Mouse (Mus musculus) embryonic facial prominence, embryonic 14.5 days (tissue): ENCODE data around the gene Skap1. TPM values are rescaled to one million over a fixed set of nuclear protein-coding genes. Genes with fewer than 3 reads are reported as not detected.

Experiments
- ATAC-seq: fragments of 200-750 bp; cut with Nextera tagmentation; 2 replicates; pipeline ENCODE4 v1.8.0; 2017; ENCODE audit warnings: low read depth, moderate number of reproducible peaks, moderate TSS enrichment
- DNase-seq: peaks from one replicate; pipeline ENCODE4 v3.0.0-alpha.2; 2015; ENCODE audit warnings: low spot score
- H3K27ac ChIP-seq: fragments of 300-500 bp; sonication (generic); replicated peaks from 2 replicates; pipeline ENCODE4 v1.5.1; 2014; ENCODE audit warnings: low read depth, mild to moderate bottlenecking, low read length, moderate library complexity
- H3K27me3 ChIP-seq: fragments of 300-500 bp; sonication (generic); replicated peaks from 2 replicates; pipeline ENCODE4 v1.6.1; 2014; ENCODE audit warnings: low read length; ENCODE audit not compliant: control insufficient read depth, insufficient read depth
- H3K36me3 ChIP-seq: fragments of 300-500 bp; sonication (generic); 2 replicates; pipeline ENCODE4 v1.6.1; 2014; ENCODE audit warnings: low read length, mixed read lengths; ENCODE audit not compliant: control insufficient read depth, insufficient read depth
- H3K4me1 ChIP-seq: fragments of 300-500 bp; sonication (generic); 2 replicates; pipeline ENCODE4 v1.6.1; 2014; ENCODE audit warnings: antibody characterized with exemption, low read length; ENCODE audit not compliant: control insufficient read depth, insufficient read depth
- H3K4me2 ChIP-seq: fragments of 300-500 bp; sonication (generic); 2 replicates; pipeline ENCODE4 v1.6.1; 2014; ENCODE audit warnings: low read depth, mild to moderate bottlenecking, low read length, moderate library complexity, mixed read lengths
- H3K4me3 ChIP-seq: fragments of 300-500 bp; sonication (generic); 2 replicates; pipeline ENCODE4 v1.5.1; 2014; ENCODE audit warnings: low read depth, mild to moderate bottlenecking, low read length
- H3K9ac ChIP-seq: fragments of 300-500 bp; sonication (generic); 2 replicates; pipeline ENCODE4 v1.6.1; 2014; ENCODE audit warnings: low read depth, mild to moderate bottlenecking, low read length, moderate library complexity, mixed read lengths
- H3K9me3 ChIP-seq: fragments of 300-500 bp; sonication (generic); 2 replicates; pipeline ENCODE4 v1.6.1; 2016; ENCODE audit warnings: low read length; ENCODE audit not compliant: control insufficient read depth
- WGBS: fragments of 180-500 bp; shearing (Covaris S2); extraction: QIAGEN DNeasy Blood & Tissue Kit; methylation state at CpG from one replicate; pipeline ENCODE4 v1.1.7; 2014; 5-methylcytosine and 5-hydroxymethylcytosine counted together
- polyA plus RNA-seq: library from polyadenylated mRNA; unstranded; fragments of >200 nt; fragmentation: Nextera tagmentation; extraction: Ambion mirVana; gene quantifications from 2 replicates; pipeline ENCODE4 v1.2.1, GENCODE M21; 2014

Gene Skap1
- polyA plus RNA-seq, 1 experiment from 2014 or later = 1.5 TPM

- Histone ChIP-seq H3K27me3 (peaks cover 4% of the 10 kb centered on the region; the same call in 1 of the 2 replicates), H3K9me3 (no peaks in the 10 kb centered on the region), H3K4me2 (no peak overlapping the region), H3K4me1 (no peaks in the 10 kb centered on the region), H3K9ac (no peak overlapping the region), H3K36me3 (no peaks in the 10 kb centered on the region), H3K4me3 (no peak overlapping the region), H3K27ac (no peak overlapping the region)
- no peak for ATAC-seq
- no peak for DNase-seq
- 91% methylated on average over 9 of the region's 9 CpGs for WGBS
Measured at GRCm38 (mm10) chr11:96651848-96652247, 187.5 kb downstream of the Skap1 start.

GRCm38 (mm10) chr11:96653867-96654266 is 189.5 kb downstream of the Skap1 start:
- no peak overlapping the region for H3K4me3 ChIP-seq
- no peak overlapping the region for H3K4me2 ChIP-seq
- no peaks in the 10 kb centered on the region for H3K36me3 ChIP-seq
- no peak overlapping the region for H3K27ac ChIP-seq
- H3K9ac ChIP-seq = no peak overlapping the region
- H3K9me3 ChIP-seq = no peaks in the 10 kb centered on the region
- 59% methylated on average over 8 of the region's 8 CpGs for WGBS
- no peaks in the 10 kb centered on the region for H3K4me1 ChIP-seq
- DNase-seq = peak; percentile 4
- ATAC-seq = no peak
- H3K27me3 ChIP-seq = peaks cover 4% of the 10 kb centered on the region; the same call in 1 of the 2 replicates

- no peak overlapping the region for H3K4me3 ChIP-seq
- 73% methylated on average over 1 of the region's 1 CpGs for WGBS
- DNase-seq (no peak), ATAC-seq (no peak)
- no peaks in the 10 kb centered on the region for H3K4me1 ChIP-seq
- H3K9ac ChIP-seq = no peak overlapping the region
- H3K27me3 ChIP-seq = peaks cover 4% of the 10 kb centered on the region; the same call in 1 of the 2 replicates
- no peak overlapping the region for H3K4me2 ChIP-seq
- H3K9me3 ChIP-seq = no peaks in the 10 kb centered on the region
- no peak overlapping the region for H3K27ac ChIP-seq
- H3K36me3 ChIP-seq = no peaks in the 10 kb centered on the region
Measured at GRCm38 (mm10) chr11:96658420-96658819, 194.0 kb downstream of the Skap1 start.

DNA sequence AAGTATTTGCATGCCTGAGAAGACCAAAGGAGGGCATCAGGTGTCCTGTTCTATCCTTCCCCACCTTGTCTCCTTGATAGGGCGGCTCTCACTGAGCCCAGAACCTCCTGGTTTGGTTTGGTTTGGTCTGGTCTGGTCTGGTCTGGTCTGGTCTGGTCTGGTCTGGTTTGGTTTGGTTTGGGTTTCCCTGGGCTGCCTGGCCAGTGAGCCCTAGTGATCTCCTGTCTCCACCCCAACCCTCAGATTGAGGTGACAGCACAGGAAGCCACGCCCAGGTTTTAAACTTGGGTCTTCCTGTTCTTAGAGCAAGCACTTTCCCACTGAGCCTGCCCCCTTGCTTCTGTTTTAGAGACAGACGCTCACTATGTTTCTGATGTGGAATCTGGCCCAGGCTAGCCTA is 202.5 kb downstream of the Skap1 start:
- DNase-seq = no peak
- Histone ChIP-seq H3K4me1 (no peaks in the 10 kb centered on the region), H3K27ac (no peak overlapping the region), H3K9me3 (no peaks in the 10 kb centered on the region), H3K27me3 (0 out of 2 replicates have a peak, but pooled peaks cover 2% of the 10 kb centered on the region), H3K4me2 (no peak overlapping the region), H3K9ac (no peak overlapping the region), H3K36me3 (no peaks in the 10 kb centered on the region), H3K4me3 (no peak overlapping the region)
- 55% methylated on average over 3 of the region's 3 CpGs for WGBS
- no peak for ATAC-seq

- ATAC-seq (no peak), DNase-seq (no peak)
- Histone ChIP-seq H3K4me1 (no peaks in the 10 kb centered on the region), H3K27ac (no peak overlapping the region), H3K36me3 (no peaks in the 10 kb centered on the region), H3K4me2 (no peak overlapping the region), H3K9me3 (no peaks in the 10 kb centered on the region), H3K27me3 (0 out of 2 replicates have a peak, but pooled peaks cover 2% of the 10 kb centered on the region), H3K4me3 (no peak overlapping the region), H3K9ac (no peak overlapping the region)
- WGBS = 74% methylated on average over 7 of the region's 7 CpGs
Measured at GRCm38 (mm10) chr11:96668367-96668766, 204.0 kb downstream of the Skap1 start.

- Histone ChIP-seq H3K27ac (no peak overlapping the region), H3K4me3 (no peak overlapping the region), H3K9me3 (no peaks in the 10 kb centered on the region), H3K9ac (no peak overlapping the region), H3K4me2 (peak overlapping the region; percentile 38), H3K4me1 (no peaks in the 10 kb centered on the region), H3K36me3 (no peaks in the 10 kb centered on the region), H3K27me3 (peaks cover 8% of the 10 kb centered on the region; the same call in 1 of the 2 replicates)
- ATAC-seq (peak; percentile 74), DNase-seq (peak; percentile 64)
- WGBS = 4% methylated on average over 6 of the region's 6 CpGs
Measured at GRCm38 (mm10) chr11:96673792-96674191, 209.4 kb downstream of the Skap1 start.

DNA sequence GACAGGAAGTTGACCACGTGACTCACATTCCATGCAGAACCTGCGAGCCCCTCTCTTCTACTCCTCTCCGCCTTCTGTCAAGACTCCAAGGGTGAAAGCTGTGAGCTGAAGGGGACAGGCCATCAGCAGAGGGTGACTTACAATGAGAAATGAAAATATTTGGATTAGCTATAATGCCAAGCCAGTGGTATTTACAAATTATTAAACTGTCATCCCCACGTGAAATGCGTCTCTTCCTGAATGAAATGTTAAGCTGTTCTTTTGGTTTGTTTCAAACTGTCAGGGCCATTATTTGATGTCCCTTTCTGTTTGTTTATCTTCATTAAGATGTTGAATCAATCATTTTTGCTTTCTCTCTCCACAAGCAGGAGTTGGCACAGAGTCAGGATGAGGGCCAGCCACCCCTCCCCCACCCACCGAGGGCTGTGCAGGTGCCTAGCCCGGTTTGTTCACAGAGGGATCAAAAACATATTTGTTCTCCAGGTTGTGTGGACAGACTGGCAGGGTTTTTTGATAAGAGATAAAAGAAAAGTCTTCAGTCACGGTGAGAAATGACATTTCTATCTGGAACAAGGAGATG is 210.5 kb downstream of the Skap1 start:
- ATAC-seq (no peak), DNase-seq (peak; percentile 4)
- no peak overlapping the region for H3K27ac ChIP-seq
- no peak overlapping the region for H3K9ac ChIP-seq
- H3K27me3 ChIP-seq = peaks cover 8% of the 10 kb centered on the region; the same call in 1 of the 2 replicates
- H3K36me3 ChIP-seq = no peaks in the 10 kb centered on the region
- WGBS = 27% methylated on average over 8 of the region's 8 CpGs
- H3K4me3 ChIP-seq = no peak overlapping the region
- H3K4me1 ChIP-seq = no peaks in the 10 kb centered on the region
- H3K9me3 ChIP-seq = no peaks in the 10 kb centered on the region
- no peak overlapping the region for H3K4me2 ChIP-seq

GRCm38 (mm10) chr11:96678026-96678425 is 213.6 kb downstream of the Skap1 start:
- H3K9me3 ChIP-seq = no peaks in the 10 kb centered on the region
- H3K27ac ChIP-seq = no peak overlapping the region
- no peaks in the 10 kb centered on the region for H3K36me3 ChIP-seq
- no peak overlapping the region for H3K9ac ChIP-seq
- no peak overlapping the region for H3K4me2 ChIP-seq
- ATAC-seq = no peak
- no peaks in the 10 kb centered on the region for H3K4me1 ChIP-seq
- 87% methylated on average over 13 of the region's 13 CpGs for WGBS
- DNase-seq = no peak
- H3K27me3 ChIP-seq = peaks cover 5% of the 10 kb centered on the region; the same call in 1 of the 2 replicates
- H3K4me3 ChIP-seq = no peak overlapping the region

GRCm38 (mm10) chr11:96679026-96679425 is 214.6 kb downstream of the Skap1 start:
- no peak overlapping the region for H3K9ac ChIP-seq
- H3K27me3 ChIP-seq = peaks cover 5% of the 10 kb centered on the region; the same call in 1 of the 2 replicates
- no peaks in the 10 kb centered on the region for H3K9me3 ChIP-seq
- H3K36me3 ChIP-seq = no peaks in the 10 kb centered on the region
- H3K4me1 ChIP-seq = no peaks in the 10 kb centered on the region
- no peak overlapping the region for H3K4me3 ChIP-seq
- H3K4me2 ChIP-seq = no peak overlapping the region
- ATAC-seq = no peak
- H3K27ac ChIP-seq = no peak overlapping the region
- 80% methylated on average over 4 of the region's 4 CpGs for WGBS
- no peak for DNase-seq
